Mouse (Mus musculus): ENCODE measurements around the gene Tmf1. TPM values are rescaled to one million over a fixed set of nuclear protein-coding genes. Genes with fewer than 3 reads are reported as not detected.

Gene Tmf1
- total and polyA plus RNA-seq, 3 experiments: 13.5 to 19.2 TPM; not detected in 1

- no peaks in the 10 kb centered on the region for H3K9me3 ChIP-seq (replicated peaks; ENCODE audit: insufficient read depth, low read length)
- H3K9ac ChIP-seq (ENCODE audit: control insufficient read depth, low read depth, low read length, poor library complexity, severe bottlenecking): no peak overlapping the region
- H3K4me1 ChIP-seq (ENCODE audit: control insufficient read depth in 1 of 2, insufficient read depth in 2 of 2, low read length in 2 of 2): no peaks in the 10 kb centered on the region; a peak in 1 of 4 replicates
- H3K4me3 ChIP-seq (ENCODE audit: control insufficient read depth in 1 of 2, insufficient read depth in 1 of 2, low read depth in 2 of 2, low read length in 2 of 2): no peak overlapping the region
- no peak overlapping the region for H3K27ac ChIP-seq (ENCODE audit: control insufficient read depth, low read depth, low read length)
- H3K79me2 ChIP-seq (ENCODE audit: control insufficient read depth, insufficient read depth, low read length, poor library complexity): no peaks in the 10 kb centered on the region
- H3K36me3 ChIP-seq (ENCODE audit: control insufficient read depth in 1 of 2, insufficient read depth in 2 of 2, low read length in 2 of 2): no peaks in the 10 kb centered on the region
- no peaks in the 10 kb centered on the region for H3K27me3 ChIP-seq (ENCODE audit: control insufficient read depth in 1 of 2, insufficient read depth in 2 of 2, low read length in 2 of 2)
- DNase-seq (ENCODE audit: low read depth, low spot score): no peak
- TF ChIP-seq GABPA (IDR thresholded peaks at IDR 0.05; ENCODE audit: low read depth, low read length): no peak
Measured at GRCm38 (mm10) chr6:97106106-97106505, 72.8 kb downstream of the Tmf1 start.

GRCm38 (mm10) chr6:97104264-97104852, 74.6 kb downstream of the Tmf1 start:
- H3K4me1 ChIP-seq (ENCODE audit: control insufficient read depth in 1 of 2, insufficient read depth in 2 of 2, low read length in 2 of 2): no peaks in the 10 kb centered on the region; a peak in 1 of 4 replicates
- H3K27ac ChIP-seq (ENCODE audit: control insufficient read depth, low read depth, low read length): no peak overlapping the region
- peak; percentile 19 for DNase-seq (ENCODE audit: low read depth, low spot score)
- no peaks in the 10 kb centered on the region for H3K36me3 ChIP-seq (ENCODE audit: control insufficient read depth in 1 of 2, insufficient read depth in 2 of 2, low read length in 2 of 2)
- H3K79me2 ChIP-seq (ENCODE audit: control insufficient read depth, insufficient read depth, low read length, poor library complexity): no peaks in the 10 kb centered on the region
- TF ChIP-seq CTCF (IDR thresholded peaks at IDR 0.05 in 2 of 3, conservative IDR thresholded peaks at IDR 0.05 in 1 of 3; ENCODE audit: control insufficient read depth in 1 of 3, insufficient read depth in 1 of 3, low read depth in 2 of 3, low read length in 3 of 3, poor library complexity in 1 of 3, severe bottlenecking in 1 of 3) (peak; percentile 38 to 49 (median 45)), SMC3 (IDR thresholded peaks at IDR 0.05; ENCODE audit: low read depth, low read length) (peak; percentile 23), CHD1 (IDR thresholded peaks at IDR 0.05; ENCODE audit: low read depth, low read length) (no peak), ZC3H11A (IDR thresholded peaks at IDR 0.05; ENCODE audit: low read depth, low read length) (no peak), MAX (IDR thresholded peaks at IDR 0.05; ENCODE audit: low read length) (no peak), EP300 (IDR thresholded peaks at IDR 0.05; ENCODE audit: low read depth in 1 of 2, low read length in 2 of 2) (no peak)
- H3K27me3 ChIP-seq (ENCODE audit: control insufficient read depth in 1 of 2, insufficient read depth in 2 of 2, low read length in 2 of 2): no peaks in the 10 kb centered on the region; a peak in 2 of 4 replicates
- no peak overlapping the region for H3K4me3 ChIP-seq (ENCODE audit: control insufficient read depth in 1 of 2, insufficient read depth in 1 of 2, low read depth in 2 of 2, low read length in 2 of 2)
- H3K9me3 ChIP-seq (replicated peaks; ENCODE audit: insufficient read depth, low read length): no peaks in the 10 kb centered on the region
- no peak overlapping the region for H3K9ac ChIP-seq (ENCODE audit: control insufficient read depth, low read depth, low read length, poor library complexity, severe bottlenecking)

Other genes starting within 250 kb of the Tmf1 start
- not detected in 2 replicates for gene Fam19a4, start 118.7 kb downstream of the Tmf1 start, total RNA-seq (2012; rRNA removed)
- not detected for gene Fam19a4, start 118.7 kb downstream of the Tmf1 start, polyA plus RNA-seq (2012; ENCODE audit: insufficient read depth in 1 of 2, insufficient read length in 2 of 2, low read depth in 1 of 2, low replicate concordance in 2 of 2, missing spikeins in 1 of 2)
- 4.2 and 6.0 TPM in 2 replicates for gene Eogt, start 29.9 kb downstream of the Tmf1 start, total RNA-seq (2012; rRNA removed)
- 1 to 10 TPM in 1 of 2 experiments, not detected in 1; 8.3 TPM for gene Eogt, start 29.9 kb downstream of the Tmf1 start, polyA plus RNA-seq (2012; ENCODE audit: insufficient read depth in 1 of 2, insufficient read length in 2 of 2, low read depth in 1 of 2, low replicate concordance in 2 of 2, missing spikeins in 1 of 2)
- gene Uba3, start 26.5 kb upstream of the Tmf1 start, total RNA-seq (2012; rRNA removed): 37.1 and 43.8 TPM in 2 replicates
- 10 to 100 TPM in 1 of 2 experiments, not detected in 1; 38.1 TPM for gene Uba3, start 26.5 kb upstream of the Tmf1 start, polyA plus RNA-seq (2012; ENCODE audit: insufficient read depth in 1 of 2, insufficient read length in 2 of 2, low read depth in 1 of 2, low replicate concordance in 2 of 2, missing spikeins in 1 of 2)
- gene Arl6ip5, start 31.6 kb upstream of the Tmf1 start, total RNA-seq (2012; rRNA removed): 38.2 and 39.4 TPM in 2 replicates
- 100 to 1,000 TPM in 1 of 2 experiments, not detected in 1; 113 TPM for gene Arl6ip5, start 31.6 kb upstream of the Tmf1 start, polyA plus RNA-seq (2012; ENCODE audit: insufficient read depth in 1 of 2, insufficient read length in 2 of 2, low read depth in 1 of 2, low replicate concordance in 2 of 2, missing spikeins in 1 of 2)
- not detected in 2 replicates for gene Lmod3, start 73.6 kb upstream of the Tmf1 start, total RNA-seq (2012; rRNA removed)
- gene Lmod3, start 73.6 kb upstream of the Tmf1 start, polyA plus RNA-seq (2012; ENCODE audit: insufficient read depth in 1 of 2, insufficient read length in 2 of 2, low read depth in 1 of 2, low replicate concordance in 2 of 2, missing spikeins in 1 of 2): not detected

Data from MEL (cell line).